Mouse (Mus musculus): ENCODE results near the gene Guca1b.
"Not testable (repeated sequence)": the region's sequence is repeated elsewhere in the genome, so short reads cannot be mapped to it uniquely, and the experiment has no call there.

DNA sequence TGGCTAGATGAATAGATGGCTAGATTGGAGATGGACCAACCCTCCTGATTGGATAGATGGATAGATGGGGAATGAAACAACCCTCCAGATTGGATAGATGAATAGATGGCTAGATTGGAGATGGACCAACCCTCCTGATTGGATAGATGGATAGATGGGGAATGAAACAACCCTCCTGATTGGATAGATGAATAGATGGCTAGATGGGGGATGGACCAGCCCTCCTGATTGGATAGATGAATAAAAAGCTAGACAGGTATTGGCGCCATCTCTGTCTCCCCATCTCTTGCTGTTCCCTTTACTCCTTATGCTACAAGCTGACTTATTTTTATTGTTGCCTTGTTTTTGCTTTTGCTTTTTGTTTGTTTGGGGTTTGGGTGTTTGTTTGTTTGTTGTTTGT lies 37.4 kb downstream of the Guca1b start:
- not testable (repeated sequence) for TF ChIP-seq CTCF (IDR thresholded peaks at IDR 0.05; ENCODE audit: borderline replicate concordance, control insufficient read depth, extremely low read depth, insufficient read depth, low read length, poor library complexity); POLR2A (IDR thresholded peaks at IDR 0.05; ENCODE audit: control insufficient read depth, extremely low read depth, insufficient read depth, low read length, poor library complexity)
